Mouse (Mus musculus): ENCODE measurements around the gene Bnc2.
A peak's percentile ranks its signal among the peaks of the same experiment; 100 is the strongest.

The Bnc2 gene

DNA sequence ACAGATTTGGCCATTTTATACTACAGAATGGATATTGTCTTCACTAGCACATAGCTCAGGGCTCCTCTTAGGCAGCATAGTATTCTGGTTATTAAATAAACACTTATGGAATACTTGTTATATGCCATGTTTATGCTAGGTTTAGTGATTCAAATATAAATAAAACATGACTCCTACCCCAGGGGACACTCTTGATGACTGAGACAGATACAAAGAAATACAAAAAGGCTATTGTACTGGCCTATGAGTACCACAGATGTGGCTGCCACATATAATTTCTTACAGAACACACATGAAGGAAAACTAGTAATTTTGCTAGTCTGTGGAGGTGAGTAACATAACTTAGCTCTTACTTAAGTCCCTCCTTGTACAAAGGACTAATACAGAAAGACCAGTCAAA is 28.5 kb downstream of the Bnc2 start:
- Histone ChIP-seq H3K9me3 (ENCODE audit: low read length) (no peaks in the 10 kb centered on the region), H3K36me3 (ENCODE audit: insufficient read depth, low read length) (peaks cover 11% of the 10 kb centered on the region), H3K4me1 (replicated peaks; ENCODE audit: low read depth, low read length) (peaks cover 20% of the 10 kb centered on the region), H3K4me3 (replicated peaks; ENCODE audit: low read length) (no peak overlapping the region), H3K27me3 (ENCODE audit: insufficient read depth, low read length) (no peaks in the 10 kb centered on the region)
- TF ChIP-seq POU5F1 (IDR thresholded peaks at IDR 0.05; ENCODE audit: borderline replicate concordance, low read length) = no peak
- no peak for TF ChIP-seq CTCF (conservative IDR thresholded peaks at IDR 0.05; ENCODE audit: low read length)
- no peak for TF ChIP-seq NANOG (IDR thresholded peaks at IDR 0.05; ENCODE audit: borderline replicate concordance, low read length)

DNA sequence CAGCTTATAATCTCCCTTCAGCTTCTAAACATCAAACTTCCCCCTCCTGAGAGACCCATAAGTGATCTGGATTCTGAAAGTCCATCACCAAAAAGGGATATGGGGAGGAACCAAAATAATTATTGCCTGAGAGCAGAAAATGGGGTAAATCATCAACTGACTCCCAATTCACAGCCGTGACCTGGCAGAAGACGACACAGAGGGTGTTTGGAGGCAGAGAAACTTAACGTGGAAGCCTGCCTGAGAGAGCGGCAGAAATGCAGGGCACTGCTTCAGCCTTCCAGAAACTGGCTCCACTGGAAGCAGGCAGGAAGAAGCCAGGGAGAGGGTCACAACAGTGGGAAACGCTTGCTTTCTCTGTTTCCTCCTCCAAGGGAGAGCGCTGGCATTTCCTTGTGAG is 35.9 kb downstream of the Bnc2 start:
- H3K4me1 ChIP-seq (replicated peaks; ENCODE audit: low read depth, low read length) = peaks cover 70% of the 10 kb centered on the region
- no peaks in the 10 kb centered on the region for H3K27me3 ChIP-seq (ENCODE audit: insufficient read depth, low read length)
- no peaks in the 10 kb centered on the region for H3K9me3 ChIP-seq (ENCODE audit: low read length)
- TF ChIP-seq CTCF (conservative IDR thresholded peaks at IDR 0.05; ENCODE audit: low read length) = no peak
- TF ChIP-seq POU5F1 (IDR thresholded peaks at IDR 0.05; ENCODE audit: borderline replicate concordance, low read length) = no peak
- no peak for TF ChIP-seq NANOG (IDR thresholded peaks at IDR 0.05; ENCODE audit: borderline replicate concordance, low read length)
- H3K36me3 ChIP-seq (ENCODE audit: insufficient read depth, low read length) = peaks cover 15% of the 10 kb centered on the region
- H3K4me3 ChIP-seq (replicated peaks; ENCODE audit: low read length) = no peak overlapping the region

DNA sequence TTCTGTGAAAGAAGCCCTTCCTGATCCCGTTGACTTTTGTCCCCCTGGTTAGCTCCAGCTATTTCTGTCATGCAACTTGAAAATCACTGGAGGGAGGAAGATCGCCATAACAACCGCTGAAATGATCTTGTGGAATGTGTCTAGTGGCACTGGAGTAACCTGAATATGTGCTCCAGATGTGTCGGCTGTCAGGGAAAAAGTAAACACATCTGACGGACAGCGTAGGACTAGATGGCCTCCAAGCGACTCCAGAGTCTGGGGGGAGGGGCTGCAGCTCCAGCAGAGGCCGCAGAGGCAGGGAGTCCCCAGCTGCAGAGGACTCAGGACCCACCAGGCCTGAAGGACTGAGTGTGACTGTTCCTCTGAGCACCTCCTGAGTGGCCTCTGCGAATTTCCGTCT is 37.4 kb downstream of the Bnc2 start:
- Histone ChIP-seq H3K36me3 (ENCODE audit: insufficient read depth, low read length) (peaks cover 8% of the 10 kb centered on the region), H3K9me3 (ENCODE audit: low read length) (no peaks in the 10 kb centered on the region), H3K27me3 (ENCODE audit: insufficient read depth, low read length) (no peaks in the 10 kb centered on the region), H3K4me1 (replicated peaks; ENCODE audit: low read depth, low read length) (peaks cover 74% of the 10 kb centered on the region), H3K4me3 (replicated peaks; ENCODE audit: low read length) (peak overlapping the region; percentile 18; the same call in 1 of the 2 replicates)
- TF ChIP-seq NANOG (IDR thresholded peaks at IDR 0.05; ENCODE audit: borderline replicate concordance, low read length) (no peak), CTCF (conservative IDR thresholded peaks at IDR 0.05; ENCODE audit: low read length) (no peak), POU5F1 (IDR thresholded peaks at IDR 0.05; ENCODE audit: borderline replicate concordance, low read length) (no peak)

DNA sequence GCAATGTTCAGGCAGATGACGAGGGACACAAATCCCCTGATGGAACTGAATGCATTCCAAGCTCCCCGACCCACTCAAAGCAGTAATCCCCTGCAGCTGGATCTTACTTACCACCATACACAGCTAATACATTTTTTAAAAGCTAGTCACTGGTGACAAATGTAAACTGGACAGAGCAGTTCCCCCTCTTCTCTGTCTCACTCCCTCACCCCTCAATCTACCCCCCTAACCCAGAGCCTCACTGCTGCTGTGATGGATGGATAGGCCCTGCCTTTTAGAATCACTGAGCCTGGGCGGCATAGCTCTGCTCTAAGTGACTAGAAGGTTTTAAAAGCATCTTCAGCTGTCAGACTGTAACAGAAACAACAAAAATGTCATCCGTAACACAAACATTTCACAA is 40.3 kb downstream of the Bnc2 start:
- TF ChIP-seq POU5F1 (IDR thresholded peaks at IDR 0.05; ENCODE audit: borderline replicate concordance, low read length) (no peak), NANOG (IDR thresholded peaks at IDR 0.05; ENCODE audit: borderline replicate concordance, low read length) (no peak), CTCF (conservative IDR thresholded peaks at IDR 0.05; ENCODE audit: low read length) (no peak)
- no peaks in the 10 kb centered on the region for H3K27me3 ChIP-seq (ENCODE audit: insufficient read depth, low read length)
- peaks cover 57% of the 10 kb centered on the region for H3K4me1 ChIP-seq (replicated peaks; ENCODE audit: low read depth, low read length)
- peaks cover 11% of the 10 kb centered on the region for H3K36me3 ChIP-seq (ENCODE audit: insufficient read depth, low read length)
- no peak overlapping the region for H3K4me3 ChIP-seq (replicated peaks; ENCODE audit: low read length)
- H3K9me3 ChIP-seq (ENCODE audit: low read length) = no peaks in the 10 kb centered on the region

DNA sequence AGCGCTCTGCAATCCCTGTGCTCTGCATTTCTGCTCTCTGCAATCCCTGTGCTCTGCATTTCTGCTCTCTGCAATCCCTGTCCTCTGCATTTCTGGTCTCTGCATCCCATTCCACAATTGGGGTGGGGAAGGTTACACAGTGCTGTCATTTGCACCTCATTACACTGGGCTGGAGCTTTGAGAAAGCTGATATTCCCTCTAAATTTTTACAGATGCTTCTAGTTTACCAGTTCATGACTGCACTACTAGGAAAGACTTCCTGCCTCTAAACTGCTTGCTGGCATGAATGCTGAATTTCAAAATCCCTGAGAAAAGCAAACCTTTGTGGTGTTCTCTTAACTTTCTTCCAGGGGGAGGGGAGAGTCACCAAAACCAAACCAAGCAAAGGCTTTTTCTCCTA is 41.1 kb downstream of the Bnc2 start:
- Histone ChIP-seq H3K9me3 (ENCODE audit: low read length) (no peaks in the 10 kb centered on the region), H3K36me3 (ENCODE audit: insufficient read depth, low read length) (peaks cover 12% of the 10 kb centered on the region), H3K27me3 (ENCODE audit: insufficient read depth, low read length) (no peaks in the 10 kb centered on the region), H3K4me1 (replicated peaks; ENCODE audit: low read depth, low read length) (peaks cover 57% of the 10 kb centered on the region), H3K4me3 (replicated peaks; ENCODE audit: low read length) (no peak overlapping the region)
- TF ChIP-seq NANOG (IDR thresholded peaks at IDR 0.05; ENCODE audit: borderline replicate concordance, low read length) (no peak), CTCF (conservative IDR thresholded peaks at IDR 0.05; ENCODE audit: low read length) (no peak), POU5F1 (IDR thresholded peaks at IDR 0.05; ENCODE audit: borderline replicate concordance, low read length) (no peak)

DNA sequence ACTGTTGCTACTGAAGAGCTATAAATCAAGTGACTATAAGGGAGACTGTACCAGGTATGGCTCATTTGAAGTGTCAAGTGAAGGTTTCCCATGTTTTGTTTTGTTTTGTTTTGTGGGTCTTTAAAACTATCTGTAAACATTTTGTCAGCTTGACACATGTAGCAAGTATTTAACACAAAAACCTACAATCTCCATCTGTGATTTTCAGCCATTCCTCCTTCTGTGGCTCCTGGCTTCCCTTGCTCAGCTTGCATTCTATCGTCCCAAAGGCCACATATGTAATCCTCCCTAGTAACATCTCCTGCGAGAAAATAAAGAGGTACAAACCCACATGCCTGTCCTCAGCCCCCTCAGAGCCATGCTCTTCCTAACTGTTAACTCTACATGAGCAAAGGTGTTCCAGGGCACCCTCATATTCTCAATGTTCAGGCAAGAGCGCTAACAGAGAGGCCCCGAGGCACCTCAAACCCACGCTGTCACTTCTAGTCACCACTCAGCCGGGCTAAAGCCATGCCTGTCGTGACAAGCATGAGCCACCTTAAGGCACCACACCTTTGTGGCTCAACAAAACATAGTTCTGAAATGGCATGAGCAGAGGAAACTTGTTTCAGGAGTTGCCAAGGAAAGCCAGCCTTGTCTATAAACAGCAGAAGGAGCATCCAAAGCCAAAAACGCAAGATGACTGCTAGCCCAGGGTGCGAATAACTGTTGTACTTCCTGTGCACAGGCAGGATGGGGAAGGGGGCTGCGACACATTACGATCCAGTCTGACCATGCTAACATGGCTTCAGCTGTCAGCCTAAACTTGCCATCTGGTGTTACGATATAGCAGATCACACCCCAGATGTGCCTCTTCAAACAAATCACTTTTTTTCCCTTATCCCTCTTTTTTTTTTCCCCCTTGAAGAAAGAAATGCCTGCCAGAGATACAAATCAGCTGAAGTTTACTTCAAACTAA is 42.0 kb downstream of the Bnc2 start:
- Histone ChIP-seq H3K9me3 (ENCODE audit: low read length) (no peaks in the 10 kb centered on the region), H3K4me1 (replicated peaks; ENCODE audit: low read depth, low read length) (peaks cover 50% of the 10 kb centered on the region), H3K27me3 (ENCODE audit: insufficient read depth, low read length) (no peaks in the 10 kb centered on the region), H3K4me3 (replicated peaks; ENCODE audit: low read length) (no peak overlapping the region), H3K36me3 (ENCODE audit: insufficient read depth, low read length) (peaks cover 12% of the 10 kb centered on the region)
- TF ChIP-seq NANOG (IDR thresholded peaks at IDR 0.05; ENCODE audit: borderline replicate concordance, low read length) (no peak), CTCF (conservative IDR thresholded peaks at IDR 0.05; ENCODE audit: low read length) (no peak), POU5F1 (IDR thresholded peaks at IDR 0.05; ENCODE audit: borderline replicate concordance, low read length) (no peak)

DNA sequence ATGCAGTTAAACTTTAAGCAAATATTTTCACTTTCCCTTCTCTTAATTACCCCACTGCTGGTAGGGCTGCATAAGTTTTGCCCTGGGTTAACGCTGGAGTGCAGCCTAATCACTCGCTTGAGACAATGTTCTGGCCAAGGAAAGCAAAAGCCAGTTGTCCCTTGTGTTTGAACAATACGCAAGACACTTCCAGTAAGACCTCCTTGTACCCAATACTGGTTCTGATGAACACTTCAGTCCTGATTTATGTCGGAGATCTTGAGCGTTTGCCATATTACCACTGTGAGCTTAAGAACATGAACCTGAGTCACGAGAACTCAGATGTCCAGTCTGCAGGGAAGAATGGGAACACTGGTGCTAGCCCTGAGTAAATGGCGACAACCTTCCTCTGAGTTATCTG is 47.5 kb downstream of the Bnc2 start:
- Histone ChIP-seq H3K36me3 (ENCODE audit: insufficient read depth, low read length) (0 out of 2 replicates have a peak, but pooled peaks cover 4% of the 10 kb centered on the region), H3K4me3 (replicated peaks; ENCODE audit: low read length) (no peak overlapping the region), H3K4me1 (replicated peaks; ENCODE audit: low read depth, low read length) (peaks cover 22% of the 10 kb centered on the region), H3K27me3 (ENCODE audit: insufficient read depth, low read length) (no peaks in the 10 kb centered on the region), H3K9me3 (ENCODE audit: low read length) (no peaks in the 10 kb centered on the region)
- no peak for TF ChIP-seq CTCF (conservative IDR thresholded peaks at IDR 0.05; ENCODE audit: low read length)
- TF ChIP-seq NANOG (IDR thresholded peaks at IDR 0.05; ENCODE audit: borderline replicate concordance, low read length) = no peak
- no peak for TF ChIP-seq POU5F1 (IDR thresholded peaks at IDR 0.05; ENCODE audit: borderline replicate concordance, low read length)

DNA sequence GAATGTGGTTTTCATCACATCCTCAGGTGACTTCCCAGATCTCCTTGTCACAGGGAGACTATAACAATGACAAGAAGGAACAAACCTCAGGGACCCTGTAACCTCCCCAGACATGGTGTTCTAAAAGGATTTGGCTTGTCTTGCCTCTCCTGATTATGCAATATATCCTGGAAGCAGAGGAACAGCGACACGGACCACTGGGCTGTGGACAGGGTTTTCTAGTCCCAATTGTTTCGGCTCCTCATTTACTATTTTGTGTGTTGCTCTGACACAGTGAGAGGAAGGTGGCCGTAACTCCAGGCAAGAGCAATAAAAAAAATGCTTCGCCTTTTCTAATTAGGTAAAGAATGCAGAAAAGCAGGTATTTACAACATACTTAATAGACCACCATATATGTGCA is 51.8 kb downstream of the Bnc2 start:
- Histone ChIP-seq H3K4me3 (replicated peaks; ENCODE audit: low read length) (no peak overlapping the region), H3K36me3 (ENCODE audit: insufficient read depth, low read length) (no peaks in the 10 kb centered on the region), H3K4me1 (replicated peaks; ENCODE audit: low read depth, low read length) (peaks cover 44% of the 10 kb centered on the region), H3K27me3 (ENCODE audit: insufficient read depth, low read length) (no peaks in the 10 kb centered on the region), H3K9me3 (ENCODE audit: low read length) (no peaks in the 10 kb centered on the region)
- TF ChIP-seq CTCF (conservative IDR thresholded peaks at IDR 0.05; ENCODE audit: low read length) (no peak), POU5F1 (IDR thresholded peaks at IDR 0.05; ENCODE audit: borderline replicate concordance, low read length) (no peak), NANOG (IDR thresholded peaks at IDR 0.05; ENCODE audit: borderline replicate concordance, low read length) (no peak)
